10 mouse cellular contexts compared by ENCODE assay signal in the genomic region with DNA sequence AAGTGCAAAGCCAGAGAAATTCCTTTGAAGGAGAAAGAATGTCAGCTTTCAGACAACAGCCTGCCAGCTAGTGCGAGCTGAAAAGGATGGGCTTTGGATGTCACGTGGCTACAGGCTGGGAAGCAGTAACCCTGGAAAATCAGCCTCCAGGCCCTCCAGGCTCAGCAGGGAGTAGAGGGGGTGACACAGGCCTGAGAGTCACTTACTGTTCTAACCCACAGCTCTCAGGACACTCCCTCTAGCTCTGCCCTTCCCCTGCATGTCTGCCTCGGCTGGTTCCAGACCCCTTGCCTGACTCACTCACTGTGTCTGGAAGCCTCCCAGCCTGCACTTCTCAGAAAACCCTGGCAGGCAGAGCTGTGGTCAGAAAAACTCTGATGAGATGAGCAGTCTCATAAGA. TPM values are rescaled to one million over a fixed set of nuclear protein-coding genes. Genes with fewer than 3 reads are reported as not detected.
A peak's percentile ranks its signal among the peaks of the same experiment; 100 is the strongest.
DNase-seq lines count a peak whose midpoint lies in the region; ATAC-seq and TF ChIP-seq lines count a peak whose summit lies in the region.
"Had no signal": no experiment of that assay in that cellular context is flagged by ENCODE, and none has a peak within 500 bp of the region (broad histone marks: within the 10 kb centered on the region; RNA-seq: fewer than 3 reads in every experiment).

No protein-coding gene starts in this region.

- H3K4me1 ChIP-seq in kidney, adult 2 months (ENCODE audit: control insufficient read depth, insufficient read depth, low read length) = peaks cover 6% of the 10 kb centered on the region; the same call in 1 of the 2 replicates
- peaks cover 16% of the 10 kb centered on the region for H3K4me1 ChIP-seq in limb, embryonic 15.5 days
- H3K4me1 ChIP-seq in midbrain, embryonic 15.5 days = no peaks in the 10 kb centered on the region
- H3K4me1 ChIP-seq in hindbrain, embryonic 12.5 days = no peaks in the 10 kb centered on the region

- H3K9me3 ChIP-seq in limb, embryonic 15.5 days = no peaks in the 10 kb centered on the region
- H3K9me3 ChIP-seq in midbrain, embryonic 15.5 days = no peaks in the 10 kb centered on the region
- no peaks in the 10 kb centered on the region for H3K9me3 ChIP-seq in hindbrain, embryonic 12.5 days (replicated peaks)

- no peak overlapping the region for H3K4me2 ChIP-seq in limb, embryonic 15.5 days
- no peak overlapping the region for H3K4me2 ChIP-seq in midbrain, embryonic 15.5 days
- H3K4me2 ChIP-seq in hindbrain, embryonic 12.5 days (replicated peaks) = no peak overlapping the region

- TF ChIP-seq POLR2A in kidney, adult 2 months (IDR thresholded peaks at IDR 0.05; ENCODE audit: low read depth, low read length) = no peak

- H3K27me3 ChIP-seq in kidney, adult 2 months (replicated peaks; ENCODE audit: control insufficient read depth, insufficient read depth, low read length) = no peaks in the 10 kb centered on the region
- no peaks in the 10 kb centered on the region for H3K27me3 ChIP-seq in limb, embryonic 15.5 days
- no peaks in the 10 kb centered on the region for H3K27me3 ChIP-seq in midbrain, embryonic 15.5 days (replicated peaks)
- H3K27me3 ChIP-seq in hindbrain, embryonic 12.5 days = no peaks in the 10 kb centered on the region

- no peaks in the 10 kb centered on the region for H3K36me3 ChIP-seq in kidney, adult 2 months (ENCODE audit: control insufficient read depth, insufficient read depth, low read length)
- peaks cover 37% of the 10 kb centered on the region for H3K36me3 ChIP-seq in limb, embryonic 15.5 days
- H3K36me3 ChIP-seq in midbrain, embryonic 15.5 days (replicated peaks) = peaks cover 8% of the 10 kb centered on the region
- H3K36me3 ChIP-seq in hindbrain, embryonic 12.5 days = peaks cover 44% of the 10 kb centered on the region

- H3K27ac ChIP-seq in kidney, adult 2 months (ENCODE audit: insufficient read depth, low read depth, low read length) = no peak overlapping the region
- peak overlapping the region; percentile 71 for H3K27ac ChIP-seq in limb, embryonic 15.5 days
- H3K27ac ChIP-seq in midbrain, embryonic 15.5 days = no peak overlapping the region
- no peak overlapping the region for H3K27ac ChIP-seq in hindbrain, embryonic 12.5 days

- H3K4me3 ChIP-seq in kidney, adult 2 months (ENCODE audit: insufficient read depth, low read depth, low read length) = no peak overlapping the region
- no peak overlapping the region for H3K4me3 ChIP-seq in limb, embryonic 15.5 days
- no peak overlapping the region for H3K4me3 ChIP-seq in midbrain, embryonic 15.5 days
- H3K4me3 ChIP-seq in hindbrain, embryonic 12.5 days = no peak overlapping the region

- peak; percentile 8 for DNase-seq in kidney, adult 2 months
- DNase-seq in kidney, adult 18-20 months = no peak
- DNase-seq in MN1 (ENCODE audit: low spot score) = peak; percentile 58
- peak; percentile 98 for DNase-seq in fibroblast of lung, adult 2 months (ENCODE audit: low read depth)
- no peak for DNase-seq in cerebellum, postnatal 4 days (ENCODE audit: low spot score in 2 of 2)
- DNase-seq: cerebellum, adult 18-20 months; thymus, postnatal 36 days had no signal

- no peak for TF ChIP-seq CTCF in kidney, adult 2 months (conservative IDR thresholded peaks at IDR 0.05; ENCODE audit: insufficient read depth, insufficient read length, low read depth, low read length)

- peak; percentile 68; the same call in 1 of the 2 replicates for ATAC-seq in limb, embryonic 15.5 days (ENCODE audit: insufficient number of reproducible peaks, low FRiP score, low TSS enrichment, low read depth)
- ATAC-seq in midbrain, embryonic 15.5 days (replicated peaks) = no peak
- ATAC-seq in hindbrain, embryonic 12.5 days (ENCODE audit: low FRiP score) = no peak

- H3K9ac ChIP-seq in limb, embryonic 15.5 days = no peak overlapping the region
- no peak overlapping the region for H3K9ac ChIP-seq in midbrain, embryonic 15.5 days
- no peak overlapping the region for H3K9ac ChIP-seq in hindbrain, embryonic 12.5 days

- 24% methylated on average over 3 of the region's 3 CpGs for WGBS in kidney, adult 2 months
- 25% methylated on average over 3 of the region's 3 CpGs for WGBS in limb, embryonic 15.5 days
- WGBS in midbrain, embryonic 15.5 days = 48% methylated on average over 3 of the region's 3 CpGs
- 52% methylated on average over 3 of the region's 3 CpGs for whole genome bisulfite sequencing in hindbrain, embryonic 12.5 days

RNA-seq across cellular contexts. Expression of gene Anpep, which starts 20.1 kb away (rescaled TPM):
- 170 and 175 TPM in 2 replicates for polyA plus RNA-seq in kidney, adult 2 months (2012; rRNA removed)
- polyA plus RNA-seq in limb, embryonic 15.5 days (2015; fragmentation: Nextera tagmentation; extraction: Ambion mirVana) = 21.6 and 25.9 TPM in 2 replicates
- polyA plus RNA-seq in midbrain, embryonic 15.5 days (2015; fragmentation: Nextera tagmentation; extraction: Ambion mirVana) = 3.8 TPM in 2 replicates
- polyA plus RNA-seq in hindbrain, embryonic 12.5 days (2016; fragmentation: Nextera tagmentation; extraction: Ambion mirVana) = 3.5 and 4.6 TPM in 2 replicates

RNA-seq across cellular contexts. Expression of gene Ap3s2, which starts 39.5 kb away (rescaled TPM):
- 18.0 and 19.6 TPM in 2 replicates for polyA plus RNA-seq in kidney, adult 2 months (2012; rRNA removed)
- polyA plus RNA-seq in limb, embryonic 15.5 days (2015; fragmentation: Nextera tagmentation; extraction: Ambion mirVana) = 25.6 and 25.7 TPM in 2 replicates
- 39.9 and 41.7 TPM in 2 replicates for polyA plus RNA-seq in midbrain, embryonic 15.5 days (2015; fragmentation: Nextera tagmentation; extraction: Ambion mirVana)
- polyA plus RNA-seq in hindbrain, embryonic 12.5 days (2016; fragmentation: Nextera tagmentation; extraction: Ambion mirVana) = 48.7 and 56.7 TPM in 2 replicates

RNA-seq across cellular contexts. Expression of gene Arpin, which starts 54.2 kb away (rescaled TPM):
- 15.4 and 17.0 TPM in 2 replicates for polyA plus RNA-seq in kidney, adult 2 months (2012; rRNA removed)
- polyA plus RNA-seq in limb, embryonic 15.5 days (2015; fragmentation: Nextera tagmentation; extraction: Ambion mirVana) = 26.3 and 28.3 TPM in 2 replicates
- polyA plus RNA-seq in midbrain, embryonic 15.5 days (2015; fragmentation: Nextera tagmentation; extraction: Ambion mirVana) = 17.6 and 19.1 TPM in 2 replicates
- 19.8 and 20.3 TPM in 2 replicates for polyA plus RNA-seq in hindbrain, embryonic 12.5 days (2016; fragmentation: Nextera tagmentation; extraction: Ambion mirVana)

Comparison
In these comparisons a context has a peak if more than half of its experiments do, and no peak if none do; other contexts are left out.
1. DNase-seq: peak in kidney, adult 2 months (single experiment), MN1 (single experiment) and fibroblast of lung, adult 2 months (single experiment); none in kidney, adult 18-20 months (single experiment) and cerebellum, postnatal 4 days (0 of 2).